Mouse (Mus musculus) thymus, postnatal 10 days (tissue): Measurements from ENCODE around the gene Sorcs2.

ENCODE experiments used
- DNase-seq, 2 experiments: peaks; one replicate each; pipeline ENCODE4 v3.0.0; 2021; ENCODE audit warnings: low spot score in 2 of 2

The Sorcs2 gene

GRCm38 (mm10) chr5:36178215-36178614 is 219.7 kb downstream of the Sorcs2 start:
- DNase-seq: no peak

- DNase-seq: no peak
Measured at GRCm38 (mm10) chr5:36176873-36177272, 221.1 kb downstream of the Sorcs2 start.

DNA sequence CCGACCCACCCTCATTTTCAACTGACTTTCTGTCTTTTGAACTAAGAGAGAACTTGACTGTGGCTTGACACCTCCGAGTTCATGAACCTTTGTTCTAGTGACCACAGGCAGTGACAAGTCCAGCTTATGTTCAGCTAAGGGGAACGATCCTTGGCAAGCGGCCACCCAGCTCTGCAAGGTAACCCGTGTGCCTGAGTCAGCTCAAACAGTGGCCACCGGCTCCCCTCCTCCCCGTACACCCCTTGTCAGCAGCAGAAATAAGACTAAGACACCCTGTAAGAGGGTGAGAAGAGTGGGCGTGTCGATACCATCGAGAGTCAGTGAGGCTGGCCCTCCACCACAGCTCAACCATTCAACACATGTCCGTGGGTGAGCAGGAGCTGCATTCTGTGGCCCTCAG is 221.5 kb downstream of the Sorcs2 start:
- DNase-seq: no peak

- DNase-seq: no peak
Measured at GRCm38 (mm10) chr5:36174569-36175115, 223.3 kb downstream of the Sorcs2 start.

- DNase-seq: no peak
Measured at GRCm38 (mm10) chr5:36168963-36169650, 228.8 kb downstream of the Sorcs2 start.

GRCm38 (mm10) chr5:36166346-36167013 is 231.5 kb downstream of the Sorcs2 start:
- DNase-seq: no peak

DNA sequence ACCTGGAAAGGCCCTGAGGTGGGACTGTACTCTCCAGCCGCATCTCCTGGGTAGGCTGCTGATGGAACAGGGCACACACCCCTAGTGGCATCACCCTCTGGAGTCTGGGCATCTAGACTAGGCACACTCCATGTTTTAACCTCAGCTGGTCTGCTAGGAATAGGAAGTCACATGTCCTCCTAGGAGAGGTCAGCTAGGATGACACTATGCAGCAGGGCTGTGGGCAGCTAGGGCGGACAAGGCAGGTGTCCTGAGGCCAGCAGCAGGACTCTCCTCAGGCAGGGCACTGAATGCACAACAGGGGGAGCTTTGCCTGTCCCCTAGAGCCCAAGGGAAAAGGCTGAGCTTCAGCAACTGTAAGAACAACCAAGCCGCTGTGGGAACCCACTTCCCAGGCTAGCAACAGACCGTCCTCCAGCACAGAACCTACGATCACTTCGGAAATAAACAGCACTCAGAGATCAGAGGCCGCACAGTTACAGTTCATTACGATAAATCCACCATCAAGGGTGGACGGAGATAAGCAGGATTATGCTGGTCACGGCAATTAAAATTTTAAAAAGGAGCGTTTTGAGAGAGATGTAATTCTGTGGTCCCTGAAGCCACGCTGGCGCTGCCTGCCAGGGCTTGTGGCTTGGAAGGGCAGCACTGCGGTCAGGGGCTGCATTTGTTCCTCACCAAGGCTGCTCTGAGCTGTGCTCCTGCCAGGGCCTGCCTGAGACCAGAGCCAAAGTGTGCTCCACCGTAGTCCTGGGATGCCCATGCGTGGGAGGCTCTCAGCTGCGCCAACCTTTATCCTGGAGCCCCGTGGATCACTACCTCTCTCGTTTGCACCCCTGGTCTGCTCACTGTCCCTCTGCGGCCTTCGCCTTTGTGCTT is 232.3 kb downstream of the Sorcs2 start:
- no peak for DNase-seq

DNA sequence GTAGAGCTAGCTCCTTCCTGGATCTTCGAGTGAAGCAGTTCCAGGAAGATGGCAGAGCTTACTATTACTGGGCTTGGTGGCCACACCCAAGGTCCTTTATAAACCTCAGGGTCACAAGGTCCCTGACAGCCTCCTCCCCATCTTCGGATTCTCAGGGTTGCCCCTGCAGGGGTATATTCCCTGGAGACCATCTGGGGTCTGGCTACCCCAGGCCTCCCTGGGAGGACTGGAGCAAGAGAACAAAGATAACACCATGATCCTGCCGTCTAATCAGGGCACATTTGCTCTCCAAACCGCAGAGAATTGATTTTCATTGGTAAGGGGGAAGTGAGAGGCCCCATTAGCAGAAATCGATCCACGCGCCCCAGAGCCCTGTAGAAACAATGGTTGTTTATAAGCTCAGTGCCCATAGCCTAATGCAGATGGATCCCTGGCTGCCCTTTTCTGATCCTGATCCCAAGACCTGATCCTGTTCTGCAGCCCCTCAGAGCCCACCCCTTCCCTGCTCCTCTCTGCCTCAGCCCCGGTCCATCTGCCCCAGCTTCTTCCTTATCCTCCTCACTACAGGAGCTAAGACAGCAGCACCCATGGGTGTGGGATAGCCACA is 243.0 kb downstream of the Sorcs2 start:
- no peak for DNase-seq

GRCm38 (mm10) chr5:36153261-36153660 is 244.7 kb downstream of the Sorcs2 start:
- no peak for DNase-seq

- no peak for DNase-seq
Measured at GRCm38 (mm10) chr5:36151086-36151485, 246.9 kb downstream of the Sorcs2 start.

- DNase-seq: no peak
Measured at GRCm38 (mm10) chr5:36149098-36149497, 248.8 kb downstream of the Sorcs2 start.

GRCm38 (mm10) chr5:36146589-36146988 is 251.3 kb downstream of the Sorcs2 start:
- no peak for DNase-seq

GRCm38 (mm10) chr5:36144560-36144959 is 253.4 kb downstream of the Sorcs2 start:
- no peak for DNase-seq

- DNase-seq: no peak
Measured at GRCm38 (mm10) chr5:36141676-36142255, 256.2 kb downstream of the Sorcs2 start.

GRCm38 (mm10) chr5:36141112-36141511 is 256.8 kb downstream of the Sorcs2 start:
- peak; percentile 39 to 62 for DNase-seq

GRCm38 (mm10) chr5:36139766-36140165 is 258.2 kb downstream of the Sorcs2 start:
- DNase-seq: no peak

GRCm38 (mm10) chr5:36135874-36136542 is 261.9 kb downstream of the Sorcs2 start:
- DNase-seq: no peak

- no peak for DNase-seq
Measured at GRCm38 (mm10) chr5:36134302-36134701, 263.6 kb downstream of the Sorcs2 start.

- DNase-seq: no peak
Measured at GRCm38 (mm10) chr5:36133893-36134292, 264.0 kb downstream of the Sorcs2 start.

- no peak for DNase-seq
Measured at GRCm38 (mm10) chr5:36130393-36131011, 267.4 kb downstream of the Sorcs2 start.
